Mouse (Mus musculus) small intestine, adult 2 months (tissue): ENCODE results near the gene Kazald1.

Experiments
- CTCF ChIP-seq: fragments of 200-500 bp; IDR thresholded peaks from 2 replicates; pipeline ENCODE4 v1.5.1; 2012; ENCODE audit warnings: low read depth, mild to moderate bottlenecking, control low read depth, inconsistent platforms, low read length, moderate library complexity, mixed read lengths; ENCODE audit not compliant: insufficient replicate concordance, insufficient read length; ENCODE audit errors: extremely low read depth
- POLR2A ChIP-seq: fragments of 200-500 bp; IDR thresholded peaks from 2 replicates; pipeline ENCODE4 v1.6.1; 2012; ENCODE audit warnings: low read depth, mild to moderate bottlenecking, control low read depth, inconsistent platforms, low read length, moderate library complexity

GRCm38 (mm10) chr19:45029571-45029970 is 45.5 kb upstream of the Kazald1 start:
- no peak for TF ChIP-seq CTCF
- TF ChIP-seq POLR2A = no peak
